Mouse (Mus musculus) liver, postnatal 0 days (tissue): ENCODE measurements around the gene Nrbp1. TPM values are rescaled to one million over a fixed set of nuclear protein-coding genes. Genes with fewer than 3 reads are reported as not detected.

Source experiments
- ATAC-seq: fragments of 200-750 bp; cut with Nextera tagmentation; 2 replicates; pipeline ENCODE4 v1.8.0; 2017; ENCODE audit warnings: mild to moderate bottlenecking, moderate library complexity
- DNase-seq: peaks from one replicate; pipeline ENCODE4 v3.0.0-alpha.2; 2016
- H3K27ac ChIP-seq: fragments of 300-500 bp; sonication (generic); 2 replicates; pipeline ENCODE4 v1.5.1; 2014; ENCODE audit warnings: antibody characterized with exemption, moderate library complexity, mild to moderate bottlenecking, low read depth
- H3K27me3 ChIP-seq: fragments of 300-500 bp; sonication (generic); 2 replicates; pipeline ENCODE4 v1.6.1; 2014; ENCODE audit warnings: low read length, control low read depth, mixed read lengths; ENCODE audit not compliant: insufficient read depth
- H3K36me3 ChIP-seq: fragments of 300-500 bp; sonication (generic); replicated peaks from 2 replicates; pipeline ENCODE4 v1.6.1; 2014; ENCODE audit warnings: mild to moderate bottlenecking, control low read depth, low read length, moderate library complexity, mixed read lengths; ENCODE audit not compliant: insufficient read depth
- H3K4me1 ChIP-seq: fragments of 300-500 bp; sonication (generic); 2 replicates; pipeline ENCODE4 v1.6.1; 2014; ENCODE audit warnings: antibody characterized with exemption, mild to moderate bottlenecking, control low read depth; ENCODE audit not compliant: insufficient read depth
- H3K4me2 ChIP-seq: fragments of 300-500 bp; sonication (generic); 2 replicates; pipeline ENCODE4 v1.6.1; 2014; ENCODE audit warnings: low read depth, mild to moderate bottlenecking, low read length, moderate library complexity, mixed read lengths
- H3K4me3 ChIP-seq: fragments of 300-500 bp; sonication (generic); 2 replicates; pipeline ENCODE4 v1.5.1; 2014; ENCODE audit warnings: low read depth, low read length
- H3K9ac ChIP-seq: fragments of 300-500 bp; sonication (generic); replicated peaks from 2 replicates; pipeline ENCODE4 v1.6.1; 2014; ENCODE audit warnings: mild to moderate bottlenecking, moderate library complexity
- H3K9me3 ChIP-seq: fragments of 300-500 bp; sonication (generic); 2 replicates; pipeline ENCODE4 v1.6.1; 2016; ENCODE audit warnings: mild to moderate bottlenecking, control low read depth, low read length, mixed read lengths
- CTCF ChIP-seq: sonication (generic); IDR thresholded peaks from 2 replicates; pipeline ENCODE4 v1.5.1; 2016; ENCODE audit warnings: antibody characterized with exemption, low read depth
- EP300 ChIP-seq: IDR thresholded peaks from 2 replicates; pipeline ENCODE4 v1.6.1; 2016; ENCODE audit warnings: antibody characterized with exemption, low read depth, mild to moderate bottlenecking
- WGBS: fragments of 180-500 bp; shearing (Covaris S2); extraction: QIAGEN DNeasy Blood & Tissue Kit; methylation state at CpG from one replicate; pipeline ENCODE4 v1.1.7; 2014; ENCODE audit not compliant: insufficient replicate concordance; 5-methylcytosine and 5-hydroxymethylcytosine counted together
- polyA plus RNA-seq: library from polyadenylated mRNA; unstranded; fragments of >200 nt; fragmentation: Nextera tagmentation; extraction: Ambion mirVana; gene quantifications from 2 replicates; pipeline ENCODE4 v1.2.1, GENCODE M21; 2015

Gene Nrbp1
- polyA plus RNA-seq, 1 experiment from 2014 or later = 42.9 TPM

DNA sequence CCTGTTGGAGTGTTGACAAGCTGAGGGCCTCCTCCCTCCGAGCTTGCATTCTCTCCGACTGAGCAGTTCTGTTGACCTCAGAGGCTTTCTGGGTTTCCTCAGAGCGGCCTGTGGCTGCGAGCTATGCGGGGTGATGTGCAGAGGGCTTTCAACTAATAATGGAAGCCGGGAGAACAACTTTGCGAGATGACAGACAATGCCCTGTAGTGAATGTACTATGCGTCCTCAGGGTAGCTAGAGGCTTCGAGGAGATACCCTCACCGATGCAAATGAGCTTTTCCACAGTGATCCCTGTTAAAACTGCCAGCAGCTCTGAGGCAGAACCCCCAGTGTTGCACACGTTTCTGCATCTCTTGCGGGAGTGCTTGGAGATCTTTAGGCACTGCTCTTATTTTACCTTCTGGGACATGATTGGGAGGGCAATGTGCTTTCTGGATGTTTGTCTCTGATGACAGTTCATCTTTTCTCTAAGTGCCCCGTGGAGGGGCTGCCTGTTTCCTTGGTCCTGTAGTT, 914 bp downstream of the Nrbp1 start:
- Histone ChIP-seq H3K36me3 (peaks cover 29% of the 10 kb centered on the region), H3K27me3 (no peaks in the 10 kb centered on the region), H3K9ac (peak overlapping the region; percentile 96), H3K27ac (peak overlapping the region; percentile 98), H3K9me3 (no peaks in the 10 kb centered on the region), H3K4me1 (peaks cover 8% of the 10 kb centered on the region), H3K4me2 (peak overlapping the region; percentile 92), H3K4me3 (peak overlapping the region; percentile 93)
- WGBS = under 1% methylated on average over 13 of the region's 13 CpGs
- TF ChIP-seq EP300 (no peak), CTCF (no peak)
- ATAC-seq = no peak
- no peak for DNase-seq

DNA sequence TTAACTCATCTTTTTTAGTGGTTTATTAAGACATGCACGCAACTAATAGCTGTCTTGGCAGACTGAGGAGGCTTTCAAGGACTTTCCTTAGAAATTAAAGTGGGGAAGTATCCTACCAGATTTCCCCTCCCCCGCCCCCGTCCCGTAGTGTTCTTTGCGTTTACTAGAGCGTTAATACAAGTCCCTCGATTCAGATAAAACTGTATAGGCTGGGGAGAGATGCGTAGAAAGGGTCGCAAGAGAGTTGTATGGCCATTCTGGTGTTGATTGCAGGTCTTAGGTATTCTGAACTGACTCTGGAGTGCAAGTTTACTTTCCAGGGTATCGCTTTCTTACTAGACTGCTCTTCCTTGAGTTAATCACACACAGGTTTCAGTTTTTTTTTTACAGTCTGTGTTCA, 1.5 kb downstream of the Nrbp1 start:
- Histone ChIP-seq H3K27ac (peak overlapping the region; percentile 98), H3K36me3 (peaks cover 35% of the 10 kb centered on the region), H3K27me3 (no peaks in the 10 kb centered on the region), H3K9ac (peak overlapping the region; percentile 96), H3K4me2 (peak overlapping the region; percentile 92), H3K9me3 (no peaks in the 10 kb centered on the region), H3K4me1 (peaks cover 8% of the 10 kb centered on the region), H3K4me3 (peak overlapping the region; percentile 93)
- 27% methylated on average over 10 of the region's 10 CpGs for WGBS
- no peak for ATAC-seq
- TF ChIP-seq CTCF (no peak), EP300 (no peak)
- DNase-seq = no peak

DNA sequence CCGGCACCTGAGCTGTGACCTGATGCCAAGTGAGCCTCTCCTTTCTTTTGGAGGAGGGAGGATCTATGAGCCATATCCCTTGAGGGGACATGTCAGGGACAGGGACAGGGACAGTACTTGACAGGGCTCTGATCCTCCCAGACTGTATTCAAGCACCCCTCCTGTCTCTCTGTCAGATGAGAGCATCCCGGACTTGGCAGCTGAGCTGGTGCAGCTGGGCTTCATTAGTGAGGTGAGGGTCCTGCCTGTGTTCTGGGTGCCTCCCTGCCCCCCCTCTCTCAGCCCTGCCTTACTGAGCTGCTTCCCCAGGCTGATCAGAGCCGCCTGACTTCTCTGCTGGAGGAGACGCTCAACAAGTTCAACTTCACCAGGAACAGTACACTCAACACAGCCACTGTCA, 10.1 kb downstream of the Nrbp1 start:
- no peak overlapping the region for H3K9ac ChIP-seq
- DNase-seq = no peak
- no peak overlapping the region for H3K4me2 ChIP-seq
- WGBS = 79% methylated on average over 4 of the region's 4 CpGs
- H3K27me3 ChIP-seq = no peaks in the 10 kb centered on the region
- peaks cover 4% of the 10 kb centered on the region for H3K4me1 ChIP-seq
- peaks cover 63% of the 10 kb centered on the region for H3K36me3 ChIP-seq
- H3K27ac ChIP-seq = no peak overlapping the region
- no peak overlapping the region for H3K4me3 ChIP-seq
- H3K9me3 ChIP-seq = no peaks in the 10 kb centered on the region
- ATAC-seq = no peak
- TF ChIP-seq EP300 = no peak
- no peak for TF ChIP-seq CTCF

DNA sequence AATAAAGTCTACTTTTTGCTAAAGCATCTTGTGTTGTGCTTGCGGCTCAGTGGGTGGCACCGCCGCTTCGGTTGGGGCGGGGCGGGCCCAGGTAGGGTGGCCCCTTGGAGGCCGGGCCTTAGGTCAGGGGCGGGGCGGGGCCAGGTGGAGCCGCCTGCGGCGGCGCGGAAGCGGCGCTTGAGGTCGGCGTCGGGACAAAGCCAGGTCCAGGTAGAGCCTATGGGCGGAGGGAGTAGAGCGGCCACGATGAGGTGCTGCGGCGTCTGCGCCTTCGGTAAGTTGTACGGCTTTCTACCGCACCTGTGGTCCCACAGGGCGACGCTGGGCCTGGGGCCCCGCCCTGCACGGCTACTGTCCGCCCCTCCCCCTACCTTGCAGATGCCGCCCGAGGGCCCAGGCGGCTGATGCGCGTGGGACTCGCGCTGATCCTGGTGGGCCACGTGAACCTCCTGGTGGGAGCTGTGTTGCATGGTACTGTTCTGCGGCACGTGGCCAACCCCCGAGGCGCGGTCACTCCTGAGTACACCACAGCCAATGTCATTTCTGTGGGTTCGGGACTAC, 11.0 kb downstream of the Nrbp1 start, which contains the start of gene Krtcap3:
TSS of gene Krtcap3 (plus strand) at position 151 of the 561 bp plus-strand sequence.
- Histone ChIP-seq H3K4me1 (peaks cover 4% of the 10 kb centered on the region), H3K4me3 (peak within 1 kb of the TSS; percentile 46), H3K4me2 (peak within 1 kb of the TSS; percentile 70), H3K9ac (no peak within 1 kb of the TSS; the same call in 1 of the 2 replicates), H3K9me3 (no peaks in the 10 kb centered on the region), H3K27ac (no peak within 1 kb of the TSS), H3K27me3 (no peaks in the 10 kb centered on the region), H3K36me3 (peaks cover 54% of the 10 kb centered on the region)
- WGBS = 53% methylated on average over 46 of the region's 47 CpGs
- DNase-seq (peak; percentile 65), ATAC-seq (peak; percentile 88)
- TF ChIP-seq CTCF = no peak
- no peak for TF ChIP-seq EP300

DNA sequence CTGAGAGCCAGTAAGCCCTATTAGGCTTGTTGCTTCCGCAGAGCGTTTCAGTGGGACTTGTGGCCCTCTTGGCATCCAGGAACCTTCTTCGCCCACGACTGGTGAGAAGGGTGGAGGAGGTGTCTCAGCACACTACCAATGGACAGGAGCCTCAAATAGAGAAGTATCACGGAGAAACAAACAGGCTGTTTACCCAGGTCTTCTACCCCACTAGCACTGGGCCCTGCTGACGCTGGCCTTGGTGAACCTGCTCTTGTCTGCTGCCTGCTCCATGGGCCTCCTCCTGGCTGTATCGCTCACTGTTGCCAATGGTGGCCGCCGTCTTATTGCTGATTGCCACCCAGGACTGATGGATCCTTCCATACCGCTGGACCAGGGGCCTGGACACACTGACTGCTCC, 11.5 kb downstream of the Nrbp1 start:
- 65% methylated on average over 10 of the region's 10 CpGs for WGBS
- H3K9me3 ChIP-seq = no peaks in the 10 kb centered on the region
- no peak overlapping the region; the same call in 1 of the 2 replicates for H3K9ac ChIP-seq
- peak overlapping the region; percentile 46 for H3K4me3 ChIP-seq
- H3K27ac ChIP-seq = no peak overlapping the region
- DNase-seq = no peak
- peak overlapping the region; percentile 70 for H3K4me2 ChIP-seq
- H3K27me3 ChIP-seq = no peaks in the 10 kb centered on the region
- peaks cover 4% of the 10 kb centered on the region for H3K4me1 ChIP-seq
- no peak for TF ChIP-seq CTCF
- TF ChIP-seq EP300 = no peak
- ATAC-seq = no peak
- H3K36me3 ChIP-seq = peaks cover 49% of the 10 kb centered on the region

DNA sequence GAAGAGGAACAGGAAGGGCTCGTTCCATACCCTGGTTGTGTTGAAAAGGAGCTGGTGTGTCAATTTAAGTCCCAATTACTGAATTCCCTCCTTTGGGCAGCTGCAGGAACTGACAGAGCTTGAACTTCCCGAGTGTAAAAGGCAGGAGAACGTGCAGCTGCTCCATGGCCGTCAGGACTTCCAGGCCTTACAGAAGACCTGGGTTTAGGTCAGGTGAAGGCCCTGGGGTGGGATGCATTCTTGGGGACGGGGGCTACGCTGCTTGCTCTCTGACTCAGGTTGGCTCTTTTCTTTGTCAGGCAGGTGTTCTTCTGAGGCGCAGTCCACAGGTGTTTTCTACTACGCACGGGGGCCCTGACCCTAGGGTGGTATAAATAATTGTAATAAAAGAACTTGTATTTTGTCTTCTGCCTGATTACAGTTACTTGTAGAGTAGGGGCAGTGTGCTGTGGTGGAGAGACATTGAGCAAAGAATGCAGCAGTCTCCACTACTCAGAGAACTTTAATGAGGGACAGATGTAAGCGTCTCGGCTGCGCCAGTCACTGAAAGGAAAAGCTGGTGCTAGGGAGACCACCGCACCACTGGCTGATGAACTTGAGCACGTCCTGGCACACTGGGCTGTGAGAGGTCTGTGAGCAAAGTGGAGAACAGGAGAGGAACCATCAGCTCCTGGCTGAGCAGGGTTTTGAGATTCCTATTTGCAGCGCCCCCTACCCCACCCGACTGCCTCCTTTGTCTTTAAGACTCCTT, 12.3 kb downstream of the Nrbp1 start:
- Histone ChIP-seq H3K9me3 (no peaks in the 10 kb centered on the region), H3K27ac (no peak overlapping the region), H3K4me1 (peaks cover 4% of the 10 kb centered on the region), H3K4me2 (no peak overlapping the region), H3K36me3 (peaks cover 41% of the 10 kb centered on the region), H3K4me3 (no peak overlapping the region), H3K27me3 (no peaks in the 10 kb centered on the region), H3K9ac (no peak overlapping the region)
- no peak for ATAC-seq
- 84% methylated on average over 16 of the region's 16 CpGs for WGBS
- DNase-seq = no peak
- 0 out of 2 replicates have a peak, but pooled peaks have one; percentile 3 for TF ChIP-seq CTCF
- no peak for TF ChIP-seq EP300
